18 mouse cellular contexts compared by ENCODE assay signal in genomic region chr1:106591180-106591774, GRCm38 (mm10).
DNase-seq lines count a peak whose midpoint lies in the region; ATAC-seq and TF ChIP-seq lines count a peak whose summit lies in the region.
"Had no signal": no experiment of that assay in that cellular context is flagged by ENCODE, and none has a peak within 500 bp of the region (broad histone marks: within the 10 kb centered on the region; RNA-seq: fewer than 3 reads in every experiment).

No protein-coding gene starts in this region.

- H3K9ac ChIP-seq in limb, embryonic 15.5 days = no peak overlapping the region
- no peak overlapping the region for H3K9ac ChIP-seq in intestine, embryonic 14.5 days (ENCODE audit: low read length)
- no peak overlapping the region for H3K9ac ChIP-seq in intestine, postnatal 0 days (ENCODE audit: low read depth, low read length)
- H3K9ac ChIP-seq in stomach, embryonic 16.5 days (ENCODE audit: low read length) = no peak overlapping the region
- H3K9ac ChIP-seq: embryonic facial prominence, embryonic 12.5 days; forebrain, embryonic 15.5 days; heart, embryonic 13.5 days; hindbrain, embryonic 12.5 days had no signal

- WGBS in limb, embryonic 15.5 days = 36% methylated on average over 2 of the region's 2 CpGs
- 82% methylated on average over 2 of the region's 2 CpGs for WGBS in limb, embryonic 10.5 days
- 58% methylated on average over 2 of the region's 2 CpGs for WGBS in intestine, embryonic 14.5 days
- 36% methylated on average over 2 of the region's 2 CpGs for WGBS in intestine, postnatal 0 days
- 49% methylated on average over 2 of the region's 2 CpGs for WGBS in stomach, embryonic 16.5 days

- no peak overlapping the region for H3K4me2 ChIP-seq in limb, embryonic 15.5 days
- H3K4me2 ChIP-seq in intestine, embryonic 14.5 days (ENCODE audit: low read length) = no peak overlapping the region
- no peak overlapping the region for H3K4me2 ChIP-seq in intestine, postnatal 0 days (replicated peaks; ENCODE audit: low read depth)
- H3K4me2 ChIP-seq in stomach, embryonic 16.5 days (ENCODE audit: low read depth, low read length) = no peak overlapping the region
- H3K4me2 ChIP-seq: embryonic facial prominence, embryonic 12.5 days; forebrain, embryonic 15.5 days; heart, embryonic 13.5 days; hindbrain, embryonic 12.5 days had no signal

- no peaks in the 10 kb centered on the region for H3K36me3 ChIP-seq in limb, embryonic 15.5 days
- no peaks in the 10 kb centered on the region for H3K36me3 ChIP-seq in limb, embryonic 10.5 days
- no peaks in the 10 kb centered on the region for H3K36me3 ChIP-seq in intestine, embryonic 14.5 days (ENCODE audit: control insufficient read depth, insufficient read depth, low read length)
- no peaks in the 10 kb centered on the region for H3K36me3 ChIP-seq in intestine, postnatal 0 days (ENCODE audit: control insufficient read depth, insufficient read depth)
- H3K36me3 ChIP-seq in stomach, embryonic 16.5 days (ENCODE audit: control insufficient read depth, insufficient read depth, low read length) = no peaks in the 10 kb centered on the region
- H3K36me3 ChIP-seq: embryonic facial prominence, embryonic 12.5 days; forebrain, embryonic 15.5 days; heart, embryonic 13.5 days; hindbrain, embryonic 12.5 days had no signal

- intact Hi-C loops in left cerebral cortex, postnatal 25 days (cut with DNase I) = no loop called here

- DNase-seq in limb, embryonic 10.5 days (ENCODE audit: low spot score) = no peak
- DNase-seq in intestine, embryonic 14.5 days (ENCODE audit: low spot score) = no peak
- no peak for DNase-seq in left cerebral cortex, postnatal 25 days (ENCODE audit: low spot score in 2 of 2)
- DNase-seq in natural killer cell, adult 2 months (ENCODE audit: low spot score in 2 of 2) = no peak
- DNase-seq: adrenal gland, postnatal 10 days; cerebellum, adult 11 months; cerebellum, adult 8-10 months; cerebellum, postnatal 14 days; gastrocnemius, postnatal 10 days; heart, postnatal 4 days had no signal

- TF ChIP-seq CTCF in intestine, postnatal 0 days (IDR thresholded peaks at IDR 0.05; ENCODE audit: low read depth) = no peak

- no peak overlapping the region for H3K4me3 ChIP-seq in limb, embryonic 15.5 days
- H3K4me3 ChIP-seq in limb, embryonic 10.5 days = no peak overlapping the region
- H3K4me3 ChIP-seq in intestine, embryonic 14.5 days (ENCODE audit: low read depth, low read length) = no peak overlapping the region
- no peak overlapping the region for H3K4me3 ChIP-seq in intestine, postnatal 0 days (ENCODE audit: low read depth, low read length)
- no peak overlapping the region for H3K4me3 ChIP-seq in stomach, embryonic 16.5 days (replicated peaks; ENCODE audit: low read length)
- H3K4me3 ChIP-seq: embryonic facial prominence, embryonic 12.5 days; forebrain, embryonic 15.5 days; heart, embryonic 13.5 days; hindbrain, embryonic 12.5 days had no signal

- no peaks in the 10 kb centered on the region for H3K27me3 ChIP-seq in limb, embryonic 15.5 days
- no peaks in the 10 kb centered on the region for H3K27me3 ChIP-seq in limb, embryonic 10.5 days (ENCODE audit: low read depth, poor library complexity, severe bottlenecking)
- no peaks in the 10 kb centered on the region for H3K27me3 ChIP-seq in intestine, embryonic 14.5 days (replicated peaks; ENCODE audit: control insufficient read depth, insufficient read depth, low read length)
- no peaks in the 10 kb centered on the region for H3K27me3 ChIP-seq in intestine, postnatal 0 days (replicated peaks; ENCODE audit: control insufficient read depth, insufficient read depth, low read length)
- no peaks in the 10 kb centered on the region for H3K27me3 ChIP-seq in stomach, embryonic 16.5 days (ENCODE audit: control insufficient read depth, insufficient read depth, low read length)
- H3K27me3 ChIP-seq: embryonic facial prominence, embryonic 12.5 days; forebrain, embryonic 15.5 days; heart, embryonic 13.5 days; hindbrain, embryonic 12.5 days had no signal

- H3K27ac ChIP-seq in limb, embryonic 15.5 days = peak overlapping the region; percentile 18; the same call in 1 of the 2 replicates
- no peak overlapping the region for H3K27ac ChIP-seq in limb, embryonic 10.5 days
- peak overlapping the region; percentile 33; the same call in 1 of the 2 replicates for H3K27ac ChIP-seq in intestine, embryonic 14.5 days (ENCODE audit: low read depth)
- no peak overlapping the region for H3K27ac ChIP-seq in intestine, postnatal 0 days (ENCODE audit: low read depth, low read length)
- peak overlapping the region; percentile 34 for H3K27ac ChIP-seq in stomach, embryonic 16.5 days (ENCODE audit: low read length)
- H3K27ac ChIP-seq: embryonic facial prominence, embryonic 12.5 days; forebrain, embryonic 15.5 days; heart, embryonic 13.5 days; hindbrain, embryonic 12.5 days had no signal

- no peak for ATAC-seq in limb, embryonic 15.5 days (ENCODE audit: insufficient number of reproducible peaks, low FRiP score, low TSS enrichment, low read depth)
- no peak; the same call in 1 of the 2 replicates for ATAC-seq in intestine, embryonic 14.5 days (replicated peaks; ENCODE audit: low FRiP score, low TSS enrichment, low read depth)
- peak; percentile 37 for ATAC-seq in intestine, postnatal 0 days
- ATAC-seq in stomach, embryonic 16.5 days (ENCODE audit: insufficient read depth, low FRiP score) = peak; percentile 90
- ATAC-seq: forebrain, embryonic 15.5 days; hindbrain, embryonic 16.5 days had no signal

- H3K9me3 ChIP-seq in limb, embryonic 15.5 days = no peaks in the 10 kb centered on the region
- no peaks in the 10 kb centered on the region for H3K9me3 ChIP-seq in limb, embryonic 10.5 days (replicated peaks)
- no peaks in the 10 kb centered on the region for H3K9me3 ChIP-seq in intestine, embryonic 14.5 days (ENCODE audit: control insufficient read depth, low read length)
- H3K9me3 ChIP-seq in intestine, postnatal 0 days (ENCODE audit: control insufficient read depth) = no peaks in the 10 kb centered on the region
- no peaks in the 10 kb centered on the region for H3K9me3 ChIP-seq in stomach, embryonic 16.5 days (replicated peaks; ENCODE audit: control insufficient read depth, low read length)
- H3K9me3 ChIP-seq: embryonic facial prominence, embryonic 12.5 days; forebrain, embryonic 15.5 days; heart, embryonic 13.5 days; hindbrain, embryonic 12.5 days had no signal

- peaks cover 12% of the 10 kb centered on the region; the same call in 1 of the 2 replicates for H3K4me1 ChIP-seq in limb, embryonic 15.5 days
- no peaks in the 10 kb centered on the region for H3K4me1 ChIP-seq in limb, embryonic 10.5 days
- H3K4me1 ChIP-seq in intestine, embryonic 14.5 days (replicated peaks; ENCODE audit: control insufficient read depth, insufficient read depth, low read length) = peaks cover 33% of the 10 kb centered on the region
- no peaks in the 10 kb centered on the region for H3K4me1 ChIP-seq in intestine, postnatal 0 days (replicated peaks; ENCODE audit: control insufficient read depth, insufficient read depth, low read length)
- H3K4me1 ChIP-seq in stomach, embryonic 16.5 days (ENCODE audit: control insufficient read depth, insufficient read depth, low read length) = peaks cover 18% of the 10 kb centered on the region
- H3K4me1 ChIP-seq: hindbrain, embryonic 12.5 days had no signal

Comparison
In these comparisons a context has a peak if more than half of its experiments do, and no peak if none do; other contexts are left out.
1. ATAC-seq: peak in intestine, postnatal 0 days (single experiment) and stomach, embryonic 16.5 days (single experiment); none in limb, embryonic 15.5 days (single experiment) and intestine, embryonic 14.5 days (single experiment).
2. H3K27ac ChIP-seq: peak in limb, embryonic 15.5 days (single experiment), intestine, embryonic 14.5 days (single experiment) and stomach, embryonic 16.5 days (single experiment); none in limb, embryonic 10.5 days (single experiment) and intestine, postnatal 0 days (single experiment).